Mouse (Mus musculus) left cerebral cortex, adult 2 months (tissue): ENCODE data around the gene Gtf3c5. TPM values are rescaled to one million over a fixed set of nuclear protein-coding genes. Genes with fewer than 3 reads are reported as not detected.

ENCODE experiments used
- DNase-seq, 2 experiments: peaks; one replicate each; pipeline ENCODE4 v3.0.0; 2021 to 2022; ENCODE audit warnings: low spot score in 2 of 2, mixed read lengths in 1 of 2; ENCODE audit errors: extremely low spot score in 1 of 2
- H3K27ac ChIP-seq: fragments of 200-600 bp; 2 replicates; pipeline ENCODE4 v1.8.1; 2022
- H3K4me3 ChIP-seq: fragments of 200-600 bp; 2 replicates; pipeline ENCODE4 v1.8.1; 2022
- CTCF ChIP-seq: fragments of 200-600 bp; IDR thresholded peaks from 2 replicates; pipeline ENCODE4 v1.8.1; 2022; ENCODE audit warnings: antibody characterized with exemption, mild to moderate bottlenecking, moderate library complexity
- intact Hi-C: fragments of 180-260 bp; cut with DNase I; formaldehyde crosslinking; loops from one replicate; pipeline ENCODE4 v1.15.1; 2025
- total RNA-seq, 2 experiments: library from RNA; stranded (reverse); gene quantifications; 2 replicates each; pipeline ENCODE4 v1.2.3; 2021

The Gtf3c5 gene
- total RNA-seq, 2 experiments from 2014 or later = 18.3 TPM

- H3K4me3 ChIP-seq = no peak overlapping the region
- DNase-seq = no peak
- intact Hi-C loops = no loop called here
- H3K27ac ChIP-seq = peak overlapping the region; percentile 64
- TF ChIP-seq CTCF = no peak
These were observed 46.0 kb downstream of the Gtf3c5 start for GRCm38 (mm10) chr2:28537634-28537920.

GRCm38 (mm10) chr2:28536766-28537633 is 46.6 kb downstream of the Gtf3c5 start:
- peak overlapping the region; percentile 64 for H3K27ac ChIP-seq
- intact Hi-C loops = no loop called here
- no peak for DNase-seq
- no peak overlapping the region for H3K4me3 ChIP-seq
- no peak for TF ChIP-seq CTCF

DNA sequence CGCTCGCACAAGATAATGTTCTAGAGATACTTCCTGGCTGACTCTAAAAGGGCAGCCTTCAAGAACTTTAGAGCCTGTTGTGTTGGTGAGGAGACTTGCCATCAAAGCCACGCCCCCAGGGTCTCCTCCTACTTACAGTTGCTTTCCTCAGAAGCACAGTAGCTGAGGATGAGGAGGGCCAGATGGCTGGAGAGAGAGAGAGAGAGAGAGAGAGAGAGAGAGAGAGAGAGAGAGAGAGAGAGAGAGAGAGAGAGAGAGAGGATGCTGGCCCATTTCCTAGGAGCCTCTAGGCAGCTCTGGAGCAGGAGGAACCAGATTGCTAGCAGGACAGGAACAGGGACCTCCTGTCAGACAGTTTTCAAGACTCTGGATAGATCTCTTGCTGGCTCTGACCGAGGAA is 47.4 kb downstream of the Gtf3c5 start:
- no peak for DNase-seq
- Histone ChIP-seq H3K27ac (peak overlapping the region; percentile 95), H3K4me3 (no peak overlapping the region; the same call in 1 of the 2 replicates)
- intact Hi-C loops = no loop called here
- TF ChIP-seq CTCF = no peak

- no peak for TF ChIP-seq CTCF
- peak overlapping the region; percentile 95 for H3K27ac ChIP-seq
- intact Hi-C loops = no loop called here
- H3K4me3 ChIP-seq = peak overlapping the region; percentile 85
- peak in 1 of 2 experiments; percentile 67 for DNase-seq
These were observed 47.9 kb downstream of the Gtf3c5 start for GRCm38 (mm10) chr2:28535650-28536049.

DNA sequence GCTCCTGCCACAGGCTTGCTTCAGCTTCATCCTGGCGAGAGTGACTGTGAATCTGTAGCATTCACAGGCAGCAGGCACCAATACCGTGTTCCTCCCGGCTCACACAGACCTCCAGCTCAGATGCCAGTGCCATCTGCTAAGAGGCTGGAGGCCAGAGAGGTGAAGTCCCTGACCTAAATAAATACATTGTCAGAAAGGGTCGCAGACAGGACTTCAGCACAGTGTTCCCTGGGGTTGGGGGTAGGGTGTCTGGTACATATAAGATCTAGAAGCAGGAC is 48.3 kb downstream of the Gtf3c5 start:
- no peak for DNase-seq
- Histone ChIP-seq H3K27ac (peak overlapping the region; percentile 95), H3K4me3 (peak overlapping the region; percentile 85)
- intact Hi-C loops = no loop called here
- no peak for TF ChIP-seq CTCF

DNA sequence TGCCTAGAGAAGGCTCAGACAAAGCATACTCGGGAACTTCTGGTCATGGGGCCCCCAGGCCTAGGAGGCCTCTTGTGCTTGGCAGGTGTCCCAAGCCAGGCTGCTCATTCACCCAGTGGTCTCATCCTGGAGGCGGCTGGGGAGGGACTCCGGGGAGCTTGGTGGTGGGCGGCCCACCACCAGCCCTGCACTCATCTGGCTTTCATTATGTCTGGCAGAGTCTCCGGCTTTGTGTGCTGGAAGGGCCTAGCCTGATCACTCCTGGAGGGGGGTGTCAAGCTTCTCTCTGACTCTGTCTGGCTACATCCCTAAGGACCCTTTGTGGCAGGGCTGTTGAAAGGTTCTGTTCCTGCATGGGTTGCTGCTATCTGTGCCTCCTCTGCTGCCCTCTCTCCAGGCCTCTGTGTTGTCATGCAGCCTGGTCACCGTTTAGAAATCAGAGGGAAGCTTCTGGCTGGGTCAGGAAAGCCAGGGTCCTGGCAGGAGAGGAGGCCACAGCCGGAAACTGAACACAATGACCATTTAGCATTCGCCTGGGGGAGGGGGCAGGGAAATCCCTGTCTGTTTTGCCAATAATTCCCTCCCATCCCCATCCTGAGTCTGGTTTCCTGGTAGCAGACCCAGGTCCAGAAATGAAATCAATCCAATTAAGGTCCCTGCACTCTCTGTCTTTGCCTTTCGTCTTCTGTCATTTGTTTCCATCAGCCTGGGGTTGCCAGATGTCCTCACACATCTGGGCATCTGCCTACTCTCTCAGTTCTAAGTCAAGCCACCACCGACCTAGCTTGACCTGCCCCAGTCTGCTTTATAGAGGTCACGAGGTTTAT is 48.9 kb downstream of the Gtf3c5 start:
- intact Hi-C loops = no loop called here
- peak overlapping the region; percentile 85 for H3K4me3 ChIP-seq
- peak overlapping the region; percentile 95 for H3K27ac ChIP-seq
- no peak for TF ChIP-seq CTCF
- no peak for DNase-seq

GRCm38 (mm10) chr2:28533901-28534435 is 49.6 kb downstream of the Gtf3c5 start:
- Histone ChIP-seq H3K4me3 (peak overlapping the region; percentile 85), H3K27ac (peak overlapping the region; percentile 95)
- no peak for DNase-seq
- intact Hi-C loops = loop anchor here (1.0 kb wide), 1 partner anchor 11 kb away; no protein-coding TSS in a partner anchor
- no peak for TF ChIP-seq CTCF

- H3K27ac ChIP-seq = peak overlapping the region; percentile 95
- intact Hi-C loops = loop anchor here (1.0 kb wide), 1 partner anchor 10 kb away; no protein-coding TSS in a partner anchor
- DNase-seq = peak; percentile 86
- TF ChIP-seq CTCF = peak; percentile 46
- peak overlapping the region; percentile 85 for H3K4me3 ChIP-seq
These were observed 50.4 kb downstream of the Gtf3c5 start for GRCm38 (mm10) chr2:28532938-28533771.

GRCm38 (mm10) chr2:28530311-28530710 is 53.2 kb downstream of the Gtf3c5 start:
- intact Hi-C loops = no loop called here
- no peak for TF ChIP-seq CTCF
- Histone ChIP-seq H3K4me3 (no peak overlapping the region), H3K27ac (peak overlapping the region; percentile 24; the same call in 1 of the 2 replicates)
- no peak for DNase-seq

GRCm38 (mm10) chr2:28529856-28530255 is 53.7 kb downstream of the Gtf3c5 start:
- H3K27ac ChIP-seq = peak overlapping the region; percentile 24; the same call in 1 of the 2 replicates
- no peak for TF ChIP-seq CTCF
- intact Hi-C loops = no loop called here

DNA sequence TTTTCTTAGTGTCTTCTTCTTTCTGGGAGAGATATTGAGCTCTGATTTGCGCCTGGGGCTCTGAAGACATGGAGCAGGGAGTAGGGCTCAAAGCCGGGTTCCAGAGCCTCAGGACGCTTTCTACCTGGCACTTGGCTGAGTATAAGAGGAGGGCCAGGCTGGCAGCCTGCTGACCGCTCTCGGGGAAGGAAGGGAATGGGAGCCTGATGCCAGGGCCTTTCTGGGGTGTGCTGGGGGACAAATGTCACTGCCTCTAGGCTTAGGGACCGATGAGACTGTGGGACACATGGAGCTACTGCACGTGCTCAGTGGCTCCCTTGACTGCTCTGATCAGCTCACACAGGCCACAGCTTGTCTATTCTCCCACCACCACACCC is 55.2 kb downstream of the Gtf3c5 start:
- no peak for DNase-seq
- Histone ChIP-seq H3K4me3 (no peak overlapping the region), H3K27ac (no peak overlapping the region)
- intact Hi-C loops = no loop called here
- TF ChIP-seq CTCF = no peak

More at GRCm38 (mm10) chr2:28529856-28530255, 53.7 kb downstream of the Gtf3c5 start:
- H3K4me3 ChIP-seq = no peak overlapping the region
- no peak for DNase-seq
